Mouse (Mus musculus): Measurements from ENCODE around the gene Baz2b. TPM values are rescaled to one million over a fixed set of nuclear protein-coding genes. Genes with fewer than 3 reads are reported as not detected.

Baz2b gene
- total RNA-seq, 1 experiment from 2014 or later, result 143 TPM

- no peak for ATAC-seq (replicated peaks; ENCODE audit: low read depth, poor library complexity, severe bottlenecking)
Observed at GRCm38 (mm10) chr2:60060185-60060775, 149.4 kb downstream of the Baz2b start.

DNA sequence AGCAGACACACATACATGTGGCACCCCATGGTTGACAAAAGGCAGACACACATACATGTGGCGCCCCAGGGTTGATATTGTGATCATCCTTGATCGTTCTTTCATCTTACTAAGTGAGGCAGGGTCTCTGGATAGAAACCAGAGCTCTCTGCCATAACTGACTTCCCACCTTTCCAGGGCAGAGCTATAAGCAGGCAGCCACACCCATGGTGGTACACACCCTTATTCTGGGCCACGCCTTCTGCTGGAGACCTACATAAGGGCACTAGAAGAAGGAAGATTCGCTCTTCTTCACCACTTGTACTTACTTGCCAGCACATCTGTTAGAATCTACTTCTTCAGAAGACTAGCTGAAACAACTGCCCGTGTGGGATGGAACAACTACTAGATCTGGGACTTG lies 150.3 kb downstream of the Baz2b start:
- ATAC-seq (replicated peaks; ENCODE audit: low read depth, poor library complexity, severe bottlenecking), result no peak

- no peak for ATAC-seq (replicated peaks; ENCODE audit: low read depth, poor library complexity, severe bottlenecking)
Observed at GRCm38 (mm10) chr2:60056043-60056442, 153.6 kb downstream of the Baz2b start.

DNA sequence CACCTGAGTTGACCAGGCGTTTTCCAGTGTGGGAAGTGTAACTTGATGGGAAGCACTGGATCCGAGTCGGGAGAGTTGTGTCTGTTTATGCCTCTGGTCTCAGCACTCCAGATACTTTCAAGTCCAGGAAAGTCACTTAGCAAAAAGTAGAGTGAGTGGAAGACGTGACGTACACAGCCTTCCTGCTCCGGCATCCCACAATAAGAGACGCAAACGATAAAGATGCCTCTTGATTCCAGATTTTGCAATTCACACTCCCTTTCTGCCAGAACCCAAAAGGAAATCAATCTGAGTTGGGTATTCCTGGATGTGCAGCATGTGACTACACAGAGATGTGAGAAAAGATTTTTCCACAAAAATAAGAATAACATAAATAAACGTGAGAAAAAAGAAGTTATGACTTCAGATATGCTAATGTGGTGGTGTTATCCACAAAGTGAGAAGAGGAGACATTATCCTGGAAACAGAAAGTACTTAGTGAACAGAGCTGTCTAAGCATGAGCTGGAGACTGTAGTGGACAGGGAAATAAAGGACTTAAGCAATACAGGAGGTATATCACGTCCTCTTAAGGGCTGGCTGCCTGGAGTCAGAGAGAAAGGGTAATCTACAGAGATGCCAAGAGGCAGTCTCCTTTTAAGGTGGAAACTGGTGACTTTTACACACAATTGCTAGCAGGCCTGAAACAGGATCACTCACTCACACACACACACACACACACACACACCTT lies 154.7 kb downstream of the Baz2b start:
- ATAC-seq (replicated peaks; ENCODE audit: low read depth, poor library complexity, severe bottlenecking), result no peak

DNA sequence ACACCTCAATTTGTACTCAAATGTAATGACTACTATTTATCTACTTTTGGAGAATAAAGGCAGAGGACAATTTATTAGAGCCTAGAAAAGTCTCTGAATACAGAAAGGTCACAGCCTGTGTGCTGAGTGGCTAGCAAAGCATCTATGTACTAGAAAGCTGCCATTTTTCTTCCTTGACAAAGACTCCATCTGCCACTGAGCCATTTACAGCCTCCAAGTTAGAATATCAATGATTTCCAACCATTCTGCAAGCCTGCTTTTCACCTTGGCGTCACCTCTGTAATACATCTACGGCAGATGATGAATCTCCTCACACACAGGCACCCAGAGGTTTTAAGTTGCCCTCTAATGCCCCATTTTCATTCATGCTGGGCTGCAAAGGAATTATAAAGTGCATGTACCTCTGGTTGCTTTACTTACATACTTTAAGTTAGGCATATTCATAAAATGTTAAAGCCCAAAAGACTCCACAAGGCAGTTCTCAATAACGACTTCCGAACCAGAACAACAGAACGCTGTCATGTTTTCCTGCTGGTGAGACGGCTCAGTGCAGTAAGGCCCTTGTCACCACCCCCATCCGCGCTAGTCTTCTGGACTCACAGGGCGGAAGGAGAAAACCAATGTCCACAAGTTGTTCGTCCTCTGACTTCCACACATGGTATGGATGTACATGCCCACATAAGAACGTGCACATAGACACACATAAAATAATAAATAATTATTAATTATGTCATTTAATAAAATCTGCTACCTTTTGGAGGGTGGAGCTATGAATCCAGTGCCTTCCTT lies 156.2 kb downstream of the Baz2b start:
- ATAC-seq (replicated peaks; ENCODE audit: low read depth, poor library complexity, severe bottlenecking), result no peak

- ATAC-seq (replicated peaks; ENCODE audit: low read depth, poor library complexity, severe bottlenecking), result peak; percentile 16; the same call in 1 of the 2 replicates
Observed at GRCm38 (mm10) chr2:60050667-60051460, 158.8 kb downstream of the Baz2b start.

DNA sequence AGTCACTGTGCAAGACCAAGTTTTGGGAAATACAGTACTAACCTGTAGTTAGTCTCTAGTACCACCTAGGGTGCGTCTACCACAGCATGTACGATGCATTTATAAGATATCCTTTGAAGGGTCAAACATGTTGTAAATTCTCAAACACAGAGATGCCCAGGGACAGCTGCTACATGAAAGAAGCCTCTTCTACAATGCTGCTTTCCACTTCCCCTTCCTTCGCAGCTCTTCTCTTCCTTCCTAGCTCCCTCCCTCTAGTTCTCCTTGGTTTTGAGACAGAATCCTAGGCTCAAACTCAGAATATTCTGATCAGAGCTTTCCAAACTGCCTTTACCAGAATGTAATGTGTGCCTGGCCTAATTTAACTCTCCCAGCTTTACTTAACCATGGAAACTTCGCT lies 159.8 kb downstream of the Baz2b start:
- 0 out of 2 replicates have a peak, but pooled peaks have one; percentile 20 for ATAC-seq (replicated peaks; ENCODE audit: low read depth, poor library complexity, severe bottlenecking)

DNA sequence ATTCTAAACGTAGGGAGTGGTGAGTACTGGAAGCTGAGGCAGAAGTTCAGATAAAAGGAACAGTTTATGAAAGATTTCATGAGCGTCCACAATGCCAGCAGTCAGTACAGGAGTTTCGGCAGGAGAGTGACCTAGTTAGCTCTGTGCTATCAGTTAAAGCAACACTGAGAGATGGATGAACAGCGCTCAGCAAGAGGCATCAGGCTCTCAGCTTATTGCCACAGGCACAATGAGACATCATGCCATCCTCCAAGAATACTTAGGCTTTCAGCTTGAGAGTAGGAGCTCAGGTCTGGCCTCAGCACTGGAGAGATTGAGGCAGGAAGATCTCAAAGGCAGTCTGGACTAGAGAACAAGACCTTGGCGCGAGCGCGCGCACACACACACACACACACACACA lies 160.3 kb downstream of the Baz2b start:
- no peak for ATAC-seq (replicated peaks; ENCODE audit: low read depth, poor library complexity, severe bottlenecking)

DNA sequence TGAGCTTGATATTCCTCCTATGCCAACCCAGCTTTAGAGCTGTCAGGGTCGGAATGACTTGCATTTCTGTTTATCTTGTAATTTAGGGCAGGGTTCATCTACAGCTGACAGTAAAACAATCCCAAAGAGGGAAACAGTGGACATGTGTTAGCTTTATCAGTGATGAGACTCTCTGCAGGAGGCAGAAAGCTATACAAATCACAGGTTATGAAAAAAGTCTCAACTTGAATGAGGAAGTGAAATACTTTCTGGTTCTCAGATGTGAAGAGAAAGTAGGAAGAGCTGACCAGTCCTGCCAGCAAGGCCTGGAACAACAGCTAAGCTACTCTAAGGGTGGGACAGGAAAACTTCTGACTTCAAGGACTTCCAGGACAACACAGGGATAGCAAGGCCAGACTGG lies 163.6 kb downstream of the Baz2b start:
- peak; percentile 81 for ATAC-seq (replicated peaks; ENCODE audit: low read depth, poor library complexity, severe bottlenecking)

- no peak for ATAC-seq (replicated peaks; ENCODE audit: low read depth, poor library complexity, severe bottlenecking)
Observed at GRCm38 (mm10) chr2:60044988-60045387, 164.7 kb downstream of the Baz2b start.

- ATAC-seq (replicated peaks; ENCODE audit: low read depth, poor library complexity, severe bottlenecking), result no peak
Observed at GRCm38 (mm10) chr2:60044540-60044939, 165.1 kb downstream of the Baz2b start.

GRCm38 (mm10) chr2:60042699-60043098 lies 166.9 kb downstream of the Baz2b start:
- no peak for ATAC-seq (replicated peaks; ENCODE audit: low read depth, poor library complexity, severe bottlenecking)

GRCm38 (mm10) chr2:60041485-60042274 lies 168.0 kb downstream of the Baz2b start:
- no peak for ATAC-seq (replicated peaks; ENCODE audit: low read depth, poor library complexity, severe bottlenecking)

- no peak for ATAC-seq (replicated peaks; ENCODE audit: low read depth, poor library complexity, severe bottlenecking)
Observed at GRCm38 (mm10) chr2:60040162-60040561, 169.5 kb downstream of the Baz2b start.

DNA sequence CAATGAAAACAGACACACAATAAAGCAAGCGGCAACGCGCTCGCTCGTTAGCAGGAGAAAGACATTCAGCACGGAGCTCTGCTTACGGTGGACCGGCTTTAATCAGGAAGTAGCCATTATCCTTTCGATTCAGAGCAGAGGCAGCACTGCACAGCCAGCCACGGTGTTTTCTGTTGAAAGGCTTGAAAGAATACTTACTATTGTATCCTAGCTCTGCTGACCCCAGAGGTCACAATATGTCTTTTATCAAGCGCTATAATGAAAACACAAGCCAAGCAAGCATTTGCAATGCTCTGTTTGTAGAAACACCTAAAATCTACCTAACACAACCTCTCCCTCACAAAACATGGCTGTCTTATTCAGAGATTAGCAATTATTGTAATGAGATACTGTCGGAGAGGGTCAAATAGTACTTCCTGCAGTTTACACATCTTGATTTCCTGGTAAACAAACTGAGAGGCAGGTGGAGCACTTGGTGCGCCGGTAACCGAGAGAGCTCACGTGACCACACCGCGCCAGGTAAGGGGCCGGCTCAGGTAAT lies 172.6 kb downstream of the Baz2b start:
- peak; percentile 85 for ATAC-seq (replicated peaks; ENCODE audit: low read depth, poor library complexity, severe bottlenecking)

GRCm38 (mm10) chr2:60036361-60036760 lies 173.3 kb downstream of the Baz2b start:
- ATAC-seq (replicated peaks; ENCODE audit: low read depth, poor library complexity, severe bottlenecking), result no peak

GRCm38 (mm10) chr2:60030991-60031390 lies 178.6 kb downstream of the Baz2b start:
- 0 out of 2 replicates have a peak, but pooled peaks have one; percentile 58 for ATAC-seq (replicated peaks; ENCODE audit: low read depth, poor library complexity, severe bottlenecking)

GRCm38 (mm10) chr2:60029020-60029419 lies 180.6 kb downstream of the Baz2b start:
- ATAC-seq (replicated peaks; ENCODE audit: low read depth, poor library complexity, severe bottlenecking), result no peak

DNA sequence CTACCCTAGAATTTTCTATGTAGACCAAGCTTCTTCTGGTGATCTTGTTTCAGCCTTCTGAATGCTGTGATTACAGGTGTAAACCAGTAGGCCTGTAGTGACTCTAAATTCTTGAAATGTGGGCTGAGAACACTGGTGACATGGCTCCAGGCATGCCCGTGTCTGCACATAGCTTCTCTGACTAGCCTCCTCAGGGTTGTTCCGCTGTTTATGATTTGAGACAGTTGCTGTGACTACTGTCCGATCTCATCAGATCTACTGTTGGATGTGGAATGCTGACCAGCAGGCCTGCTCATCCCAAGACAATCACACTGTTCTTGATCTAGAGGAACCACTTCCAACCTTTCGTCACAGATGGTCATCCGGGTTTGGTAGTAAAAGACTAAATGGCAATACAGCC lies 182.5 kb downstream of the Baz2b start:
- ATAC-seq (replicated peaks; ENCODE audit: low read depth, poor library complexity, severe bottlenecking), result no peak
